Comparison of ENCODE assay signal across 7 mouse cellular contexts in genomic region chr13:58273411-58274258, GRCm38 (mm10). TPM values are rescaled to one million over a fixed set of nuclear protein-coding genes. Genes with fewer than 3 reads are reported as not detected.
DNase-seq lines count a peak whose midpoint lies in the region; ATAC-seq and TF ChIP-seq lines count a peak whose summit lies in the region.

No protein-coding gene starts in this region.

- H3K9me3 ChIP-seq in E14TG2a.4 (ENCODE audit: low read length), result no peaks in the 10 kb centered on the region
- H3K9me3 ChIP-seq in heart, embryonic 12.5 days (replicated peaks), result no peaks in the 10 kb centered on the region

- peak overlapping the region; percentile 88 for H3K9ac ChIP-seq in heart, embryonic 12.5 days

- H3K27me3 ChIP-seq in E14TG2a.4 (ENCODE audit: insufficient read depth, low read length), result peaks cover 42% of the 10 kb centered on the region
- 0 out of 2 replicates have a peak, but pooled peaks cover 4% of the 10 kb centered on the region for H3K27me3 ChIP-seq in heart, embryonic 12.5 days (replicated peaks)

- ATAC-seq in heart, embryonic 12.5 days (ENCODE audit: insufficient number of reproducible peaks, low FRiP score), result peak; percentile 79

- TF ChIP-seq CTCF in E14TG2a.4 (conservative IDR thresholded peaks at IDR 0.05; ENCODE audit: low read length), result no peak

- 1% methylated on average over 105 of the region's 115 CpGs for WGBS in heart, embryonic 12.5 days

- peak overlapping the region; percentile 87 for H3K4me3 ChIP-seq in E14TG2a.4 (replicated peaks; ENCODE audit: low read length)
- H3K4me3 ChIP-seq in heart, embryonic 12.5 days, result peak overlapping the region; percentile 80

- no peaks in the 10 kb centered on the region for H3K36me3 ChIP-seq in E14TG2a.4 (ENCODE audit: insufficient read depth, low read length)
- H3K36me3 ChIP-seq in heart, embryonic 12.5 days, result no peaks in the 10 kb centered on the region

- H3K4me2 ChIP-seq in heart, embryonic 12.5 days, result peak overlapping the region; percentile 87

- DNase-seq in T-cell, adult 2 months (ENCODE audit: low spot score), result peak; percentile 12
- DNase-seq in embryo, embryonic 10.5 days (ENCODE audit: low spot score), result peak; percentile 52
- DNase-seq in kidney, postnatal 4 days, result peak; percentile 62 to 68
- peak; percentile 42 to 51 for DNase-seq in lung, postnatal 4 days
- peak; percentile 41 to 43 for DNase-seq in right cerebral cortex, postnatal 10 days (ENCODE audit: low spot score in 2 of 2)

- H3K27ac ChIP-seq in heart, embryonic 12.5 days (ENCODE audit: poor library complexity, severe bottlenecking), result peak overlapping the region; percentile 49

- H3K4me1 ChIP-seq in E14TG2a.4 (replicated peaks; ENCODE audit: low read depth, low read length), result peaks cover 35% of the 10 kb centered on the region
- peaks cover 18% of the 10 kb centered on the region for H3K4me1 ChIP-seq in heart, embryonic 12.5 days (replicated peaks)

RNA-seq across cellular contexts. Expression of gene Gkap1, which starts 1.9 kb away (rescaled TPM):
- polyA plus RNA-seq in heart, embryonic 12.5 days (2016; fragmentation: Nextera tagmentation; extraction: Ambion mirVana), result 24.7 and 25.4 TPM in 2 replicates

RNA-seq across cellular contexts. Expression of gene Ubqln1, which starts 58.2 kb away (rescaled TPM):
- polyA plus RNA-seq in heart, embryonic 12.5 days (2016; fragmentation: Nextera tagmentation; extraction: Ambion mirVana), result 104 and 108 TPM in 2 replicates

Comparison
In these comparisons a context has a peak if more than half of its experiments do, and no peak if none do; other contexts are left out.
1. Peak in every context shown above with its lines: DNase-seq, ATAC-seq, H3K4me3 ChIP-seq and H3K27ac ChIP-seq.
2. DNase-seq: peak in every context shown above with its lines; median percentile 65 in kidney, postnatal 4 days; 52 in embryo, embryonic 10.5 days; 46 in lung, postnatal 4 days; 42 in right cerebral cortex, postnatal 10 days; 12 in T-cell, adult 2 months.